Mouse (Mus musculus) small intestine, adult 2 months (tissue): Measurements from ENCODE around the gene Scd1.

ENCODE experiments used
- CTCF ChIP-seq: fragments of 200-500 bp; IDR thresholded peaks from 2 replicates; pipeline ENCODE4 v1.5.1; 2012; ENCODE audit warnings: low read depth, mild to moderate bottlenecking, control low read depth, inconsistent platforms, low read length, moderate library complexity, mixed read lengths; ENCODE audit not compliant: insufficient replicate concordance, insufficient read length; ENCODE audit errors: extremely low read depth
- POLR2A ChIP-seq: fragments of 200-500 bp; IDR thresholded peaks from 2 replicates; pipeline ENCODE4 v1.6.1; 2012; ENCODE audit warnings: low read depth, mild to moderate bottlenecking, control low read depth, inconsistent platforms, low read length, moderate library complexity

GRCm38 (mm10) chr19:44380065-44380464 lies 27.6 kb downstream of the Scd1 start:
- TF ChIP-seq POLR2A, result no peak
- no peak for TF ChIP-seq CTCF
